Comparison of ENCODE assay signal across 7 mouse cellular contexts in genomic region chr19:5724549-5724941, GRCm38 (mm10). TPM values are rescaled to one million over a fixed set of nuclear protein-coding genes. Genes with fewer than 3 reads are reported as not detected.
DNase-seq lines count a peak whose midpoint lies in the region; ATAC-seq and TF ChIP-seq lines count a peak whose summit lies in the region.

No protein-coding gene starts in this region.

- H3K9me3 ChIP-seq in MEL (replicated peaks; ENCODE audit: insufficient read depth, low read length): no peaks in the 10 kb centered on the region
- no peaks in the 10 kb centered on the region for H3K9me3 ChIP-seq in intestine, embryonic 15.5 days
- no peaks in the 10 kb centered on the region for H3K9me3 ChIP-seq in liver, postnatal 0 days (ENCODE audit: low read length)

- TF ChIP-seq POLR2A in MEL (IDR thresholded peaks at IDR 0.05; ENCODE audit: control insufficient read depth in 1 of 2, insufficient read depth in 1 of 2, low read depth in 1 of 2, low read length in 2 of 2, poor library complexity in 1 of 2): peak in 1 of 2 experiments; percentile 44; a peak in 1 of 4 replicates

- H3K36me3 ChIP-seq in MEL (ENCODE audit: control insufficient read depth in 1 of 2, insufficient read depth in 2 of 2, low read length in 2 of 2): peaks cover 6 to 31% of the 10 kb centered on the region in 2 experiments
- H3K36me3 ChIP-seq in intestine, embryonic 15.5 days: peaks cover 31% of the 10 kb centered on the region
- H3K36me3 ChIP-seq in liver, postnatal 0 days (replicated peaks; ENCODE audit: insufficient read depth, low read length): peaks cover 34% of the 10 kb centered on the region

- no peaks in the 10 kb centered on the region for H3K27me3 ChIP-seq in MEL (ENCODE audit: control insufficient read depth in 1 of 2, insufficient read depth in 2 of 2, low read length in 2 of 2)
- no peaks in the 10 kb centered on the region for H3K27me3 ChIP-seq in intestine, embryonic 15.5 days (replicated peaks)
- no peaks in the 10 kb centered on the region for H3K27me3 ChIP-seq in liver, postnatal 0 days (ENCODE audit: insufficient read depth, low read length)

- peak overlapping the region; percentile 93 for H3K9ac ChIP-seq in MEL (ENCODE audit: control insufficient read depth, low read depth, low read length, poor library complexity, severe bottlenecking)
- peak overlapping the region; percentile 75 for H3K9ac ChIP-seq in intestine, embryonic 15.5 days
- H3K9ac ChIP-seq in liver, postnatal 0 days (replicated peaks): peak overlapping the region; percentile 88

- peaks cover 43% of the 10 kb centered on the region for H3K79me2 ChIP-seq in MEL (ENCODE audit: control insufficient read depth, insufficient read depth, low read length, poor library complexity)

- H3K4me3 ChIP-seq in MEL (ENCODE audit: control insufficient read depth in 1 of 2, insufficient read depth in 1 of 2, low read depth in 2 of 2, low read length in 2 of 2): peak overlapping the region; percentile 70 to 93
- H3K4me3 ChIP-seq in intestine, embryonic 15.5 days (replicated peaks): peak overlapping the region; percentile 53
- peak overlapping the region; percentile 84 for H3K4me3 ChIP-seq in liver, postnatal 0 days (ENCODE audit: low read depth, low read length)

- TF ChIP-seq CTCF in MEL (IDR thresholded peaks at IDR 0.05 in 2 of 3, conservative IDR thresholded peaks at IDR 0.05 in 1 of 3; ENCODE audit: control insufficient read depth in 1 of 3, insufficient read depth in 1 of 3, low read depth in 2 of 3, low read length in 3 of 3, poor library complexity in 1 of 3, severe bottlenecking in 1 of 3): no peak
- no peak for TF ChIP-seq CTCF in liver, postnatal 0 days (IDR thresholded peaks at IDR 0.05; ENCODE audit: low read depth)

- TF ChIP-seq RAD21 in MEL (IDR thresholded peaks at IDR 0.05; ENCODE audit: low read depth, low read length): no peak

- 45% methylated on average over 7 of the region's 7 CpGs for WGBS in intestine, embryonic 15.5 days
- WGBS in liver, postnatal 0 days (ENCODE audit: insufficient replicate concordance): 22% methylated on average over 7 of the region's 7 CpGs

- intact Hi-C loops in gastrocnemius, postnatal 36 days (cut with DNase I): no loop called here

- peak; percentile 49 to 54; a peak in 3 of 4 replicates for TF ChIP-seq EP300 in MEL (IDR thresholded peaks at IDR 0.05; ENCODE audit: low read depth in 1 of 2, low read length in 2 of 2)
- TF ChIP-seq EP300 in liver, postnatal 0 days (IDR thresholded peaks at IDR 0.05; ENCODE audit: low read depth): peak; percentile 43; the same call in 1 of the 2 replicates

- peak overlapping the region; percentile 95 for H3K27ac ChIP-seq in MEL (ENCODE audit: control insufficient read depth, low read depth, low read length)
- peak overlapping the region; percentile 81 for H3K27ac ChIP-seq in intestine, embryonic 15.5 days
- peak overlapping the region; percentile 92 for H3K27ac ChIP-seq in liver, postnatal 0 days (ENCODE audit: low read depth)

- peak; percentile 34 for ATAC-seq in intestine, embryonic 15.5 days
- peak; percentile 51 for ATAC-seq in liver, postnatal 0 days

- DNase-seq in MEL (ENCODE audit: low read depth, low spot score): peak; percentile 89
- peak; percentile 82 for DNase-seq in adrenal gland, postnatal 14 days
- peak; percentile 83 to 89 for DNase-seq in gastrocnemius, postnatal 36 days
- peak; percentile 89 for DNase-seq in liver, postnatal 0 days
- peak; percentile 75 for DNase-seq in spleen, adult 12 weeks (ENCODE audit: low spot score)
- DNase-seq in frontal cortex, adult 2 months (ENCODE audit: extremely low spot score in 1 of 2, low spot score in 1 of 2): no peak

- H3K4me1 ChIP-seq in MEL (ENCODE audit: control insufficient read depth in 1 of 2, insufficient read depth in 2 of 2, low read length in 2 of 2): peaks cover 3 to 38% of the 10 kb centered on the region in 2 experiments; a peak in 3 of 4 replicates
- H3K4me1 ChIP-seq in intestine, embryonic 15.5 days (replicated peaks): peaks cover 53% of the 10 kb centered on the region
- peaks cover 24% of the 10 kb centered on the region for H3K4me1 ChIP-seq in liver, postnatal 0 days (ENCODE audit: insufficient read depth)

- peak overlapping the region; percentile 90 for H3K4me2 ChIP-seq in intestine, embryonic 15.5 days (replicated peaks)
- H3K4me2 ChIP-seq in liver, postnatal 0 days (ENCODE audit: low read depth, low read length): peak overlapping the region; percentile 91

TF ChIP-seq in MEL, 35 proteins besides CTCF, POLR2A, EP300 and RAD21 (continues in another document):
- TF ChIP-seq POLR2AphosphoS2 (IDR thresholded peaks at IDR 0.05; ENCODE audit: low read length) (no peak), MYC (IDR thresholded peaks at IDR 0.05; ENCODE audit: low read depth, low read length) (peak; percentile 51; the same call in 1 of the 2 replicates), USF1 (IDR thresholded peaks at IDR 0.05; ENCODE audit: low read depth, low read length) (no peak), SMC3 (IDR thresholded peaks at IDR 0.05; ENCODE audit: low read depth, low read length) (no peak), CHD1 (IDR thresholded peaks at IDR 0.05; ENCODE audit: low read depth, low read length) (0 out of 2 replicates have a peak, but pooled peaks have one; percentile 74), MAX (IDR thresholded peaks at IDR 0.05; ENCODE audit: low read length) (peak; percentile 54), CHD2 (IDR thresholded peaks at IDR 0.05; ENCODE audit: low read length) (no peak), UBTF (IDR thresholded peaks at IDR 0.05; ENCODE audit: borderline replicate concordance, insufficient read depth, low read depth, low read length) (no peak), ZC3H11A (IDR thresholded peaks at IDR 0.05; ENCODE audit: low read depth, low read length) (no peak), POLR2AphosphoS5 (IDR thresholded peaks at IDR 0.05; ENCODE audit: borderline replicate concordance, low read depth, low read length) (no peak), MXI1 (IDR thresholded peaks at IDR 0.05; ENCODE audit: low read depth, low read length) (peak; percentile 64), RCOR1 (IDR thresholded peaks at IDR 0.05; ENCODE audit: low read depth, low read length) (0 out of 2 replicates have a peak, but pooled peaks have one; percentile 40), HCFC1 (IDR thresholded peaks at IDR 0.05; ENCODE audit: low read depth, low read length) (0 out of 2 replicates have a peak, but pooled peaks have one; percentile 5), E2F4 (IDR thresholded peaks at IDR 0.05; ENCODE audit: borderline replicate concordance, low read depth, low read length) (no peak), GATA1 (IDR thresholded peaks at IDR 0.05; ENCODE audit: low read depth, low read length) (peak; percentile 77)

RNA-seq across cellular contexts. Expression of gene Ehbp1l1, which starts 1.6 kb away (rescaled TPM):
- total RNA-seq in MEL (2012; rRNA removed): 60.6 and 63.2 TPM in 2 replicates
- polyA plus RNA-seq in MEL (2012; ENCODE audit: insufficient read depth in 1 of 2, insufficient read length in 2 of 2, low read depth in 1 of 2, low replicate concordance in 2 of 2, missing spikeins in 1 of 2): 100 to 1,000 TPM in 1 of 2 experiments, 10 to 100 TPM in 1; 77.3 to 113 TPM
- total RNA-seq in adrenal gland, postnatal 14 days (2021): 29.1 and 29.3 TPM in 2 replicates
- total RNA-seq in gastrocnemius, postnatal 36 days (2021): 100 to 1,000 TPM; 235 to 261 TPM
- polyA plus RNA-seq in intestine, embryonic 15.5 days (2015; fragmentation: Nextera tagmentation; extraction: Ambion mirVana): 38.6 and 40.1 TPM in 2 replicates
- polyA plus RNA-seq in liver, postnatal 0 days (2015; fragmentation: Nextera tagmentation; extraction: Ambion mirVana): 38.5 and 42.5 TPM in 2 replicates
- polyA plus RNA-seq in frontal cortex, adult 2 months (2012; rRNA removed): 16.8 and 18.8 TPM in 2 replicates

RNA-seq across cellular contexts. Expression of gene Fam89b, which starts 4.9 kb away (rescaled TPM):
- 29.6 and 35.9 TPM in 2 replicates for total RNA-seq in MEL (2012; rRNA removed)
- 10 to 100 TPM in 1 of 2 experiments, not detected in 1; 60.2 TPM for polyA plus RNA-seq in MEL (2012; ENCODE audit: insufficient read depth in 1 of 2, insufficient read length in 2 of 2, low read depth in 1 of 2, low replicate concordance in 2 of 2, missing spikeins in 1 of 2)
- 41.3 and 50.4 TPM in 2 replicates for total RNA-seq in adrenal gland, postnatal 14 days (2021)
- 10 to 100 TPM; 19.7 to 22.8 TPM for total RNA-seq in gastrocnemius, postnatal 36 days (2021)
- polyA plus RNA-seq in intestine, embryonic 15.5 days (2015; fragmentation: Nextera tagmentation; extraction: Ambion mirVana): 68.7 and 69.6 TPM in 2 replicates
- 28.9 and 31.0 TPM in 2 replicates for polyA plus RNA-seq in liver, postnatal 0 days (2015; fragmentation: Nextera tagmentation; extraction: Ambion mirVana)
- polyA plus RNA-seq in frontal cortex, adult 2 months (2012; rRNA removed): 56.1 and 65.8 TPM in 2 replicates

RNA-seq across cellular contexts. Expression of gene Ltbp3, which starts 16.2 kb away (rescaled TPM):
- total RNA-seq in MEL (2012; rRNA removed): 0.39 TPM in 1 of 2 replicates, not detected in the other
- not detected for polyA plus RNA-seq in MEL (2012; ENCODE audit: insufficient read depth in 1 of 2, insufficient read length in 2 of 2, low read depth in 1 of 2, low replicate concordance in 2 of 2, missing spikeins in 1 of 2)
- 212 and 214 TPM in 2 replicates for total RNA-seq in adrenal gland, postnatal 14 days (2021)
- 10 to 100 TPM; 43.4 to 44.2 TPM for total RNA-seq in gastrocnemius, postnatal 36 days (2021)
- polyA plus RNA-seq in intestine, embryonic 15.5 days (2015; fragmentation: Nextera tagmentation; extraction: Ambion mirVana): 20.7 and 21.7 TPM in 2 replicates
- 1.3 and 1.4 TPM in 2 replicates for polyA plus RNA-seq in liver, postnatal 0 days (2015; fragmentation: Nextera tagmentation; extraction: Ambion mirVana)
- polyA plus RNA-seq in frontal cortex, adult 2 months (2012; rRNA removed): 81.5 and 87.8 TPM in 2 replicates

RNA-seq across cellular contexts. Expression of gene Kcnk7, which starts 20.4 kb away (rescaled TPM):
- total RNA-seq in MEL (2012; rRNA removed): 0.16 and 0.23 TPM in 2 replicates
- under 1 TPM in 1 of 2 experiments, not detected in 1; 0.60 TPM for polyA plus RNA-seq in MEL (2012; ENCODE audit: insufficient read depth in 1 of 2, insufficient read length in 2 of 2, low read depth in 1 of 2, low replicate concordance in 2 of 2, missing spikeins in 1 of 2)
- not detected in 2 replicates for total RNA-seq in adrenal gland, postnatal 14 days (2021)
- not detected for total RNA-seq in gastrocnemius, postnatal 36 days (2021)
- 0.29 and 0.43 TPM in 2 replicates for polyA plus RNA-seq in intestine, embryonic 15.5 days (2015; fragmentation: Nextera tagmentation; extraction: Ambion mirVana)
- polyA plus RNA-seq in liver, postnatal 0 days (2015; fragmentation: Nextera tagmentation; extraction: Ambion mirVana): 0.17 and 0.18 TPM in 2 replicates
- polyA plus RNA-seq in frontal cortex, adult 2 months (2012; rRNA removed): 0.22 and 0.27 TPM in 2 replicates

RNA-seq across cellular contexts. Expression of gene Pcnx3, which starts 35.8 kb away (rescaled TPM):
- total RNA-seq in MEL (2012; rRNA removed): 25.3 and 26.8 TPM in 2 replicates
- 10 to 100 TPM in 1 of 2 experiments, not detected in 1; 76.4 TPM for polyA plus RNA-seq in MEL (2012; ENCODE audit: insufficient read depth in 1 of 2, insufficient read length in 2 of 2, low read depth in 1 of 2, low replicate concordance in 2 of 2, missing spikeins in 1 of 2)
- total RNA-seq in adrenal gland, postnatal 14 days (2021): 75.1 and 78.4 TPM in 2 replicates
- 10 to 100 TPM; 12.2 to 15.2 TPM for total RNA-seq in gastrocnemius, postnatal 36 days (2021)
- polyA plus RNA-seq in intestine, embryonic 15.5 days (2015; fragmentation: Nextera tagmentation; extraction: Ambion mirVana): 16.3 and 16.8 TPM in 2 replicates
- polyA plus RNA-seq in liver, postnatal 0 days (2015; fragmentation: Nextera tagmentation; extraction: Ambion mirVana): 5.2 and 5.6 TPM in 2 replicates
- 68.4 and 72.5 TPM in 2 replicates for polyA plus RNA-seq in frontal cortex, adult 2 months (2012; rRNA removed)

Comparison
In these comparisons a context has a peak if more than half of its experiments do, and no peak if none do; other contexts are left out.
1. DNase-seq: peak in MEL (single experiment), adrenal gland, postnatal 14 days (single experiment), gastrocnemius, postnatal 36 days (2 of 2), liver, postnatal 0 days (single experiment) and spleen, adult 12 weeks (single experiment); none in frontal cortex, adult 2 months (0 of 2).
2. Peak in every context shown above with its lines, with median percentiles within 50 percentile points of each other: H3K27ac ChIP-seq, H3K4me3 ChIP-seq and H3K9ac ChIP-seq.